8 mouse cellular contexts compared by ENCODE assay signal in genomic region chr9:118907934-118908620, GRCm38 (mm10). TPM values are rescaled to one million over a fixed set of nuclear protein-coding genes. Genes with fewer than 3 reads are reported as not detected.
DNase-seq lines count a peak whose midpoint lies in the region; TF ChIP-seq lines count a peak whose summit lies in the region.

No protein-coding gene starts in this region.

- TF ChIP-seq POLR2A in ES-Bruce4 (IDR thresholded peaks at IDR 0.05; ENCODE audit: insufficient read depth, low read length), result no peak

- no peak overlapping the region for H3K27ac ChIP-seq in ES-Bruce4 (ENCODE audit: insufficient read depth, low read length)
- peak overlapping the region; percentile 8; the same call in 1 of the 2 replicates for H3K27ac ChIP-seq in embryonic facial prominence, embryonic 10.5 days (replicated peaks)
- no peak overlapping the region for H3K27ac ChIP-seq in heart, embryonic 10.5 days

- H3K4me3 ChIP-seq in ES-Bruce4 (ENCODE audit: low read depth, low read length), result no peak overlapping the region
- no peak overlapping the region for H3K4me3 ChIP-seq in embryonic facial prominence, embryonic 10.5 days
- no peak overlapping the region for H3K4me3 ChIP-seq in heart, embryonic 10.5 days

- no peaks in the 10 kb centered on the region for H3K4me1 ChIP-seq in ES-Bruce4 (ENCODE audit: control insufficient read depth, insufficient read depth, low read length)
- peaks cover 14% of the 10 kb centered on the region for H3K4me1 ChIP-seq in embryonic facial prominence, embryonic 10.5 days
- H3K4me1 ChIP-seq in heart, embryonic 10.5 days, result peaks cover 6% of the 10 kb centered on the region

- H3K27me3 ChIP-seq in ES-Bruce4 (ENCODE audit: control insufficient read depth, insufficient read depth, low read length, poor library complexity, severe bottlenecking), result no peaks in the 10 kb centered on the region
- no peaks in the 10 kb centered on the region for H3K27me3 ChIP-seq in embryonic facial prominence, embryonic 10.5 days (replicated peaks; ENCODE audit: low read depth, poor library complexity, severe bottlenecking)
- no peaks in the 10 kb centered on the region for H3K27me3 ChIP-seq in heart, embryonic 10.5 days (ENCODE audit: insufficient read depth, poor library complexity, severe bottlenecking)

- peak; percentile 84 for TF ChIP-seq CTCF in ES-Bruce4 (IDR thresholded peaks at IDR 0.05; ENCODE audit: low read depth, low read length)

- no peak for TF ChIP-seq EP300 in ES-Bruce4 (IDR thresholded peaks at IDR 0.05; ENCODE audit: insufficient read depth, low read depth, low read length)

- no peaks in the 10 kb centered on the region for H3K9me3 ChIP-seq in ES-Bruce4 (replicated peaks; ENCODE audit: control insufficient read depth, insufficient read depth, low read length, poor library complexity, severe bottlenecking)
- H3K9me3 ChIP-seq in embryonic facial prominence, embryonic 10.5 days, result no peaks in the 10 kb centered on the region
- no peaks in the 10 kb centered on the region for H3K9me3 ChIP-seq in heart, embryonic 10.5 days

- WGBS in embryonic facial prominence, embryonic 10.5 days, result 51% methylated on average over 18 of the region's 18 CpGs
- WGBS in heart, embryonic 10.5 days, result 51% methylated on average over 18 of the region's 18 CpGs

- no peak overlapping the region for H3K9ac ChIP-seq in ES-Bruce4 (ENCODE audit: low read depth, poor library complexity, severe bottlenecking)

- no peaks in the 10 kb centered on the region for H3K36me3 ChIP-seq in ES-Bruce4 (ENCODE audit: control insufficient read depth, insufficient read depth, low read length, poor library complexity, severe bottlenecking)
- H3K36me3 ChIP-seq in embryonic facial prominence, embryonic 10.5 days (replicated peaks), result no peaks in the 10 kb centered on the region
- H3K36me3 ChIP-seq in heart, embryonic 10.5 days, result no peaks in the 10 kb centered on the region

- DNase-seq in adrenal gland, adult 8-10 months, result peak; percentile 80
- peak; percentile 88 for DNase-seq in embryonic facial prominence, embryonic 10.5 days (ENCODE audit: low spot score)
- peak; percentile 86 for DNase-seq in heart, embryonic 10.5 days (ENCODE audit: low spot score)
- DNase-seq in kidney, postnatal 36 days, result peak; percentile 75 to 87
- DNase-seq in lung, adult 18-20 months, result peak; percentile 81 to 84
- DNase-seq in retina, postnatal 7 days (ENCODE audit: low read depth, low spot score), result peak; percentile 67
- peak; percentile 77 to 83 for DNase-seq in urinary bladder, postnatal 36 days (ENCODE audit: low spot score in 2 of 2)

RNA-seq across cellular contexts. Expression of gene Ctdspl, which starts 18.2 kb away (rescaled TPM):
- polyA plus RNA-seq in ES-Bruce4 (2011; ENCODE audit: insufficient read depth, insufficient read length, low read depth, missing spikeins), result 20.2 and 20.5 TPM in 2 replicates
- total RNA-seq in adrenal gland, adult 8-10 months (2022), result 10 to 100 TPM; 22.0 to 35.1 (median 28.0) TPM
- 10.1 and 11.0 TPM in 2 replicates for polyA plus RNA-seq in embryonic facial prominence, embryonic 10.5 days (2016; fragmentation: Nextera tagmentation; extraction: Ambion mirVana)
- polyA plus RNA-seq in heart, embryonic 10.5 days (2016; fragmentation: Nextera tagmentation; extraction: Ambion mirVana), result 8.8 and 10.2 TPM in 2 replicates
